Mouse (Mus musculus) brain, embryonic 14.5 days (tissue): ENCODE data around the gene Comt.

Experiments
- CTCF ChIP-seq: fragments of 200-500 bp; IDR thresholded peaks from 2 replicates; pipeline ENCODE4 v1.5.1; 2012; ENCODE audit warnings: inconsistent platforms, mild to moderate bottlenecking, moderate library complexity, borderline replicate concordance; ENCODE audit not compliant: insufficient read depth, insufficient read length; ENCODE audit errors: extremely low read depth
- POLR2A ChIP-seq: fragments of 200-500 bp; IDR thresholded peaks from 2 replicates; pipeline ENCODE4 v1.6.1; 2012; ENCODE audit warnings: mild to moderate bottlenecking, inconsistent platforms, borderline replicate concordance; ENCODE audit not compliant: poor library complexity, insufficient read depth, insufficient read length, severe bottlenecking; ENCODE audit errors: extremely low read depth

GRCm38 (mm10) chr16:18417491-18417890, 9.2 kb downstream of the Comt start:
- no peak for TF ChIP-seq POLR2A
- TF ChIP-seq CTCF: no peak
